Mouse (Mus musculus) testis, adult 2 months (tissue): ENCODE results near the gene Pcgf2.

ENCODE experiments used
- CTCF ChIP-seq: fragments of 200-500 bp; IDR thresholded peaks from 2 replicates; pipeline ENCODE4 v1.5.1; 2012; ENCODE audit warnings: low read depth, mild to moderate bottlenecking, inconsistent platforms, low read length, moderate library complexity; ENCODE audit not compliant: control insufficient read depth, insufficient read depth, insufficient replicate concordance
- POLR2A ChIP-seq: fragments of 200-500 bp; IDR thresholded peaks from 2 replicates; pipeline ENCODE4 v1.6.1; 2012; ENCODE audit warnings: low read depth, mild to moderate bottlenecking, inconsistent platforms, low read length, moderate library complexity; ENCODE audit not compliant: control insufficient read depth

- no peak for TF ChIP-seq POLR2A
- TF ChIP-seq CTCF: no peak
Measured at GRCm38 (mm10) chr11:97697199-97697890, 3.0 kb downstream of the Pcgf2 start.
